Mouse (Mus musculus) myocyte (in vitro differentiated cells): ENCODE data around the gene Dhrs7b.

Experiments
- POLR2A ChIP-seq: IDR thresholded peaks from one replicate; pipeline ENCODE4 v1.6.1; 2011; ENCODE audit warnings: low read depth, mild to moderate bottlenecking, control low read depth, moderate library complexity; ENCODE audit not compliant: insufficient read length
- SRF ChIP-seq: IDR thresholded peaks from one replicate; pipeline ENCODE4 v1.6.1; 2011; ENCODE audit warnings: low read depth; ENCODE audit not compliant: control insufficient read depth, insufficient read length

DNA sequence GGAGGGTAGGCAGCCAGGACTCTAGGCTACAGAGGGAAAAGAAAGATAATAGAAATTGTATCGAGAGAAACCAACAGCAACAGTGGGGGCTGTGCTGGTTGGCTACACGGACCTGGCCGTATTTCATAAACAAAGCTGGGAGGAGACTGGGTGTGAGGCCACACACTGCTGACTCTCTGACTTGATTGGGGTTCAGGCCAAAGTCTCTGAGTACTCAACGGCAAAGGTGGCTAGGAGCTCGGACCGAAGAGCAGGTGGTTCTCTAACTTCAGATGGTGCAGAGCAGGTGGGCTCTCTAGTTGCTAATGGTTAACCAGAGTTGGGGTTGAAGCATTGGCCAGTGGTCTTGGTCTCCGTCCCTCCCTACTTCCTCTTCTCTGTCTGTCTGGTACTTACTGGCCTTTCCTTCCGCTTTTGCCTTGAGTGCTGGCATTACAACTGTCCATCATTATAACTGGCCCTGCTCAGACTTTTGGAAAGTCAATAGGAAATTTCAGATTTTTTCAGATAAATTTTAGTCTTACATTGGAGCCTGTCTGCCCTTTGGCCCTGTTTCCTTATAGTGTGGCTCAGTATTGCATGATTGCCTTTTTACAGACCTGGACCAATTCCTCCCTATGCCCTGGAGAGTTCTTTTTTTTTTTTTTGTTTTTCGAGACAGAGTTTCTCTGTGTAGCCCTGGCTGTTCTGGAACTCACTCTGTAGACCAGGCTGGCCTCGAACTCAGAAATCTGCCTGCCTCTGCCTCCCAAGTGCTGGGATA, 7.4 kb downstream of the Dhrs7b start:
- no peak for TF ChIP-seq SRF
- TF ChIP-seq POLR2A: no peak
